Mouse (Mus musculus): ENCODE data around the gene Rdh9.

DNA sequence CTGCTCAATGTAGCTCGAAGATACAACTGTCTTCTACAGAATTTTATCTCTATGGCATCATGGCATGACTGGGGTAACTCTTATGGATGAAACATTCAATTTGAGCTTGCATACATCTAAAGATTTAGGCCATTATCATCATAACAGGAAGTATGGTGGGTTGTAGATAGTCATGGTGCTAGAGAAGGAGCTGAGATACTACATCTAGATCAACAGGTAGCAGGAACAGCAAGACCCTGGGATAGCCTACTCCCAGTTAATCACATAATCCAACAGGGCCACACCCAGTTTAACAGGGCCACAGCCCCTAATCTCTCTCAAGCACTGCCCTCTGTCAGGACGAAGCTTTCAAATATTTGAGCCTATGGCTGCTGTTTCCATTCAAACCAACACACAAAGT, 64.6 kb downstream of the Rdh9 start:
- peak; percentile 14; the same call in 1 of the 2 replicates for TF ChIP-seq TAL1 (conservative IDR thresholded peaks at IDR 0.05; ENCODE audit: low read depth, low read length)
- no peak for TF ChIP-seq CTCF (IDR thresholded peaks at IDR 0.05; ENCODE audit: low read depth, low read length)
- no peak for TF ChIP-seq GATA1 (IDR thresholded peaks at IDR 0.05; ENCODE audit: borderline replicate concordance, low read length)
- no peak for TF ChIP-seq POLR2AphosphoS5 (IDR thresholded peaks at IDR 0.05; ENCODE audit: insufficient replicate concordance, low read depth, low read length)
- no peak for TF ChIP-seq GATA2 (IDR thresholded peaks at IDR 0.05; ENCODE audit: borderline replicate concordance, low read depth, low read length)

Measured in G1E (cell line).